Mouse (Mus musculus): ENCODE measurements around the gene Armc2. TPM values are rescaled to one million over a fixed set of nuclear protein-coding genes. Genes with fewer than 3 reads are reported as not detected.
"Not testable (repeated sequence)": the region's sequence is repeated elsewhere in the genome, so short reads cannot be mapped to it uniquely, and the experiment has no call there.

Gene Armc2
- polyA plus RNA-seq, 1 experiment = 2.9 TPM

GRCm38 (mm10) chr10:41957421-41958225, 60.6 kb downstream of the Armc2 start:
- Histone ChIP-seq H3K4me3 (ENCODE audit: insufficient read depth, low read length) (no peak overlapping the region), H3K4me1 (ENCODE audit: control insufficient read depth, insufficient read depth, low read length) (no peaks in the 10 kb centered on the region), H3K27ac (ENCODE audit: insufficient read depth, low read length) (no peak overlapping the region)
- TF ChIP-seq CTCF (IDR thresholded peaks at IDR 0.05; ENCODE audit: borderline replicate concordance, insufficient read depth, low read length) (no peak), POLR2A (IDR thresholded peaks at IDR 0.05; ENCODE audit: low read depth, low read length) (no peak)

GRCm38 (mm10) chr10:41953528-41953864, 64.7 kb downstream of the Armc2 start:
- Histone ChIP-seq H3K4me3 (ENCODE audit: insufficient read depth, low read length) (no peak overlapping the region), H3K27ac (ENCODE audit: insufficient read depth, low read length) (no peak overlapping the region), H3K4me1 (ENCODE audit: control insufficient read depth, insufficient read depth, low read length) (no peaks in the 10 kb centered on the region)
- no peak for TF ChIP-seq CTCF (IDR thresholded peaks at IDR 0.05; ENCODE audit: borderline replicate concordance, insufficient read depth, low read length)
- no peak for TF ChIP-seq POLR2A (IDR thresholded peaks at IDR 0.05; ENCODE audit: low read depth, low read length)

GRCm38 (mm10) chr10:41952850-41953527, 65.3 kb downstream of the Armc2 start:
- no peak overlapping the region for H3K27ac ChIP-seq (ENCODE audit: insufficient read depth, low read length)
- TF ChIP-seq POLR2A (IDR thresholded peaks at IDR 0.05; ENCODE audit: low read depth, low read length) (no peak), CTCF (IDR thresholded peaks at IDR 0.05; ENCODE audit: borderline replicate concordance, insufficient read depth, low read length) (no peak)

GRCm38 (mm10) chr10:41952354-41952753, 65.9 kb downstream of the Armc2 start:
- H3K4me3 ChIP-seq (ENCODE audit: insufficient read depth, low read length); H3K27ac ChIP-seq (ENCODE audit: insufficient read depth, low read length); H3K4me1 ChIP-seq (ENCODE audit: control insufficient read depth, insufficient read depth, low read length): not testable (repeated sequence)

More at GRCm38 (mm10) chr10:41952850-41953527, 65.3 kb downstream of the Armc2 start:
- Histone ChIP-seq H3K4me1 (ENCODE audit: control insufficient read depth, insufficient read depth, low read length) (no peaks in the 10 kb centered on the region), H3K4me3 (ENCODE audit: insufficient read depth, low read length) (no peak overlapping the region)

GRCm38 (mm10) chr10:41939090-41939489, 79.2 kb downstream of the Armc2 start:
- H3K27ac ChIP-seq (ENCODE audit: insufficient read depth, low read length) = no peak overlapping the region
- H3K4me3 ChIP-seq (ENCODE audit: insufficient read depth, low read length) = no peak overlapping the region
- no peak for TF ChIP-seq POLR2A (IDR thresholded peaks at IDR 0.05; ENCODE audit: low read depth, low read length)
- no peak for TF ChIP-seq CTCF (IDR thresholded peaks at IDR 0.05; ENCODE audit: borderline replicate concordance, insufficient read depth, low read length)
- peaks cover 3% of the 10 kb centered on the region; the same call in 1 of the 2 replicates for H3K4me1 ChIP-seq (ENCODE audit: control insufficient read depth, insufficient read depth, low read length)

- H3K27ac ChIP-seq (ENCODE audit: insufficient read depth, low read length) = no peak overlapping the region
- H3K4me3 ChIP-seq (ENCODE audit: insufficient read depth, low read length) = no peak overlapping the region
- TF ChIP-seq CTCF (IDR thresholded peaks at IDR 0.05; ENCODE audit: borderline replicate concordance, insufficient read depth, low read length) (no peak), POLR2A (IDR thresholded peaks at IDR 0.05; ENCODE audit: low read depth, low read length) (no peak)
- H3K4me1 ChIP-seq (ENCODE audit: control insufficient read depth, insufficient read depth, low read length) = peaks cover 3% of the 10 kb centered on the region; the same call in 1 of the 2 replicates
Observed at GRCm38 (mm10) chr10:41937176-41937575, 81.1 kb downstream of the Armc2 start.

GRCm38 (mm10) chr10:41936100-41936499, 82.1 kb downstream of the Armc2 start:
- TF ChIP-seq CTCF (IDR thresholded peaks at IDR 0.05; ENCODE audit: borderline replicate concordance, insufficient read depth, low read length) (no peak), POLR2A (IDR thresholded peaks at IDR 0.05; ENCODE audit: low read depth, low read length) (no peak)
- Histone ChIP-seq H3K27ac (ENCODE audit: insufficient read depth, low read length) (no peak overlapping the region), H3K4me3 (ENCODE audit: insufficient read depth, low read length) (no peak overlapping the region), H3K4me1 (ENCODE audit: control insufficient read depth, insufficient read depth, low read length) (peaks cover 3% of the 10 kb centered on the region; the same call in 1 of the 2 replicates)

- Histone ChIP-seq H3K4me3 (ENCODE audit: insufficient read depth, low read length) (no peak overlapping the region), H3K27ac (ENCODE audit: insufficient read depth, low read length) (no peak overlapping the region), H3K4me1 (ENCODE audit: control insufficient read depth, insufficient read depth, low read length) (peaks cover 3% of the 10 kb centered on the region; the same call in 1 of the 2 replicates)
- TF ChIP-seq CTCF (IDR thresholded peaks at IDR 0.05; ENCODE audit: borderline replicate concordance, insufficient read depth, low read length) (no peak), POLR2A (IDR thresholded peaks at IDR 0.05; ENCODE audit: low read depth, low read length) (no peak)
Observed at GRCm38 (mm10) chr10:41935476-41935829, 82.8 kb downstream of the Armc2 start.

- H3K27ac ChIP-seq (ENCODE audit: insufficient read depth, low read length) = no peak overlapping the region
- TF ChIP-seq POLR2A (IDR thresholded peaks at IDR 0.05; ENCODE audit: low read depth, low read length) (no peak), CTCF (IDR thresholded peaks at IDR 0.05; ENCODE audit: borderline replicate concordance, insufficient read depth, low read length) (no peak)
- no peak overlapping the region for H3K4me3 ChIP-seq (ENCODE audit: insufficient read depth, low read length)
- H3K4me1 ChIP-seq (ENCODE audit: control insufficient read depth, insufficient read depth, low read length) = peaks cover 3% of the 10 kb centered on the region; the same call in 1 of the 2 replicates
Observed at GRCm38 (mm10) chr10:41934633-41935475, 83.4 kb downstream of the Armc2 start.
